Mouse (Mus musculus): ENCODE measurements around the gene Ccdc175.

Ccdc175 gene

GRCm38 (mm10) chr12:72184929-72185328 is at the start of gene Ccdc175:
Gene Ccdc175, minus strand, starts transcription at chr12:72185029.
- no peak for DNase-seq

GRCm38 (mm10) chr12:72234151-72234550 is 49.3 kb upstream of the Ccdc175 start:
- DNase-seq, result no peak

- DNase-seq, result no peak
Measured at GRCm38 (mm10) chr12:72232826-72233790, 48.3 kb upstream of the Ccdc175 start.

- DNase-seq, result no peak
Measured at GRCm38 (mm10) chr12:72232176-72232575, 47.3 kb upstream of the Ccdc175 start.

DNA sequence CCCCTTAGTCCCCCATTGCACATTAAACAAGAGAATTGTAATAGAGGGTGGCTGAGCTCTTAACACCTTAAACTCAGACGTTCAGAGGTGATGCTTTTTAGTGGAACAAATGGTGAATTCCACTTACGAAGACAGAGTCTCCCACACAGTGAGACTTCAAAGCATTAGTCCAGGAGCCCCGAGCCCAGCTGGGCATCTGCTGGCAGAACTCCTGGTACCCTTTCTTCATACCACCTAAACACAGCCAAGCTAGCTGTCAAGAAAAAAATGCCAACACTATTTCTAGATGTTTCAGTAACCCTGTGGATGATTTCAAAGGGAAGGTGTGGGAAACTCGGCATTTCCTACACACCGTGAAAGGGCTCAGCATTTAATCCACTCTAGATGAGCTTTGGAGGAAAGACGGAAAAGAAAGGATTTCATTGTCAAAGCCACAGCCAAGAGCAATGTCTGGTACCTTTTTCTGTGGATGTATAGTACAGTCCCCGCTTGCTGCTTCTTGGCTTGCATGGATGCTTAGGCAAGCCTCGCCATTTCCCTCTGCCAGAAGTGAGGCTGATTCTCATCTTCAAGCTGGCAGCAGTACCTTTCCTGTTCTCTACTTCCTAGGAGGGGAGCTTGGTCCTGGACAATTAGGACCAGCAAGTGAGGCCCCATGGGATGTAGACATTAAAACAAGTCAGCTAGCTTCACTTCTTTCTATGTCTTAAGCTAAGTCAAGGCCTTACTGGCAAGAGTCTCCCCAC is 44.8 kb upstream of the Ccdc175 start:
- DNase-seq, result no peak

GRCm38 (mm10) chr12:72227731-72228130 is 42.9 kb upstream of the Ccdc175 start:
- DNase-seq, result no peak

DNA sequence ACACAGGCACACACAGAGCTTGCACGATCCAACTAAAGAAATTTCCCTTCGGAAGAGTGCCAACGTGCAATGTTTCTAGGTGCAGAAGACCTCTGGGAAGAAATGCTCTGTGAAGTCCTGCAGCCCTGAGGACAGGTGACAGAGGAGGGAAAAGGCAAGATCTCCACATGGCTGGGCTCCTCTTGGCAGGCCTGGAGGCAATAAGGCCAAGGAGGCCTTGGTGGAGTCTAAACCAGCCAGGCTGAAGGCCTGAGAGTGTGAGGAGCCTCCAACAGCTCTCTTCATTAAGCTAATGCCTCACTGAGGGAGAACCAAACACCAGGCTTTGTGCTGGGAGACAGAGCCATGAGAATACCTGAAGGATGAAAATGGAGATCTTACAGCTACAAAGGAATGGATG is 40.5 kb upstream of the Ccdc175 start:
- no peak for DNase-seq

DNA sequence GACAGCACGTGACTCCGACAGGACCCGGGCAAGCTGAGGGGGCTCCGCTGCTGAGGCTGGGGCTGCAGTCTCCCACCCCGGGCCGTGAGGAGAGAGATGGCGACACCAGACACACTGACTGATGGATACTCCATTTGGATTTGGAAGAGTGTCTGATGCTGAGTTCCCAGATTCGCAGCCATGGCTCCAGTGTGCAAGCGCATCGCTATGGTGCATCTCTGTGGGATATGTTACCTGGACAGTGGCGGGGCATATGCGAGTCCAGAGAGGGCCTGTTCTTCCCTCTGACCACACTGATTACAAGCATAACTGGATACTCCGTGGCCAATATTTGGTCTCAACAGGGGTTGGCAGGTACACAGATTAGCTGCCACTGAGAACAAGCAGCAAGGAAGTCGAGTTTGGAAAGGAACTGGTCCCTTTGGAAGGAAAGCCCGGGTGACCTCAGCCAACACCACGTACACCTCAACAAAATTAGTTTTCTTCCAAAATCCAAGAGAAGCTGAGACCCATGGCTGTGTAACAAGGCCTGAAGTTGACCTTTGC is 38.8 kb upstream of the Ccdc175 start:
- DNase-seq, result no peak

DNA sequence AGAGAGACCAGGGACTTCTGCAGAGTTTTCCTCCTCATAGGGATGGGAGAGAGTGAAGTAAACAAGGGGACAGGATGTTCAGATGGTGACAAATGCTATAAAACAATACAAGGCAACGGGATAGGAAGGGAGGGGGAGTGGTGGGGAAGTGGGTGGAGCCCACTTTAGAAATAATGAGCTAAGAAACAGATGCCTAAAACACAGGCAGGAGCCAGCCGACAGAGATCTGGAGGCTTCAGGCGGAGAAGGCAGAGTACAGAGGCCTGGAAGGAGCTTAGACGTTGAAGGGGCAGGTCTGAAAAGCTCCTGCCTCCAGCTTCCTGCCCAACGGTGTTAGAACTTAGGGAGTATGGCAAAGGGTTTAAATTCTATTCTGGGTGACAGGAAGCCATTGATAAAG is 28.7 kb upstream of the Ccdc175 start:
- DNase-seq, result peak; percentile 9

- no peak for DNase-seq
Measured at GRCm38 (mm10) chr12:72200828-72201227, 16.0 kb upstream of the Ccdc175 start.

GRCm38 (mm10) chr12:72197925-72198486 is 13.2 kb upstream of the Ccdc175 start:
- peak; percentile 12 for DNase-seq

DNA sequence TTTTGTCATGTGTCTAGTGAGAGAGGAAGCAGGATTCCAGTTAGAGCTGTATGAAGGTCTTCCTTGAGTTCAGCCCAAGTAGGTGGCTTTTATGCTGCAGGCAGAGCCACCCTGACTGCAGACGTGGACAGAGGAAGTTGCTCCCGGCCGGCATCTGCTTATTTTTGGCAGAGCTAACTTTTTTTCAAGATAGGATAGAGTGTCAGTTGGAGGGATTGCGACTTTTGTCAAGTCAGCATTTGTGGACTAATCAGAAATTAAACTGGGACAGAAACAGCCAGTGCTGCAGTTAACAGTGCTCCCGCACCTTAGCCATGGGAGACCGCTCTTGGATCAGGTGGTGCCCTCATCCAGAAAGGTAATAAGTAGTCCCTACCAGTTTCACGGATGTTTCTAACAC is 12.6 kb upstream of the Ccdc175 start:
- DNase-seq, result no peak

GRCm38 (mm10) chr12:72179561-72179960 is 5.3 kb downstream of the Ccdc175 start:
- no peak for DNase-seq

- no peak for DNase-seq
Measured at GRCm38 (mm10) chr12:72178322-72178721, 6.5 kb downstream of the Ccdc175 start.

DNA sequence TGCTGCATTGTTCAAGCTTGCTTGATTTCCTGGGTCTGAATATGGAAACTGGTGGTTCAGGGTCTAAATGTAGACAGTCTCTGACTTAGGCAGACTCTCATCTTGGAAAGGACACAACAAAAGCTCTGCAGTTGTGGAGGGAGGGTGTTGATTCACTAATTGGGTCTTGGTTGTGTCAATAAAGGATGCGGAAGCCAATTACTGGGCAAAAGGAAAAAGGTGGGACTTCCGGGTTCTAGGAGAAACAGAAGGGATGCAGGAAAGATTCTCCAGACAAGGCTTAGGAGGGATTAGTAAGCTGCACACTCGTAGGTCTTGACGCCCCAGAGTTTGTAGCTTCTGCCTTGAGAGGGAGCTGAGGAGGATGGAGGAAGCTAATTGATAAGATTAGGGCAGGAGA is 26.4 kb downstream of the Ccdc175 start:
- no peak for DNase-seq

GRCm38 (mm10) chr12:72150786-72151185 is 34.0 kb downstream of the Ccdc175 start:
- DNase-seq, result no peak

DNA sequence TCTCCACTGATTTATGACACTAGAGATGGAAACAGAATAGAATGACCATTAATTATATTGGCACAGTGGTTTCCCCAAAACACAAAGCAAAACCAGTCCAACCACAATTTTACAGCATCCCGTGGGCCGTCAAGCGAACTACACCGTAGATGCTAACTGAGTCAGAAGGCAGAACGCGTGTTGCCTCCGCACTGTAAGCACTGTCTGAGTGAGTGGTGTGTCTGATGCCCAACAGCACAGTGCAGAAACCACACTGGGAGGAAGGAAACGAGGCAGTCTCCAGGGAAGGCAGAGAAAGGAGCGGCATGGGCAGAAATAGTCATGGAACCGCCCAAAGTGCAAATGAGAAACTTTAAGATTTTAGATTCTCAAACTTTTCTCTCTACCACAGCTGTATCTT is 55.6 kb downstream of the Ccdc175 start:
- no peak for DNase-seq

DNA sequence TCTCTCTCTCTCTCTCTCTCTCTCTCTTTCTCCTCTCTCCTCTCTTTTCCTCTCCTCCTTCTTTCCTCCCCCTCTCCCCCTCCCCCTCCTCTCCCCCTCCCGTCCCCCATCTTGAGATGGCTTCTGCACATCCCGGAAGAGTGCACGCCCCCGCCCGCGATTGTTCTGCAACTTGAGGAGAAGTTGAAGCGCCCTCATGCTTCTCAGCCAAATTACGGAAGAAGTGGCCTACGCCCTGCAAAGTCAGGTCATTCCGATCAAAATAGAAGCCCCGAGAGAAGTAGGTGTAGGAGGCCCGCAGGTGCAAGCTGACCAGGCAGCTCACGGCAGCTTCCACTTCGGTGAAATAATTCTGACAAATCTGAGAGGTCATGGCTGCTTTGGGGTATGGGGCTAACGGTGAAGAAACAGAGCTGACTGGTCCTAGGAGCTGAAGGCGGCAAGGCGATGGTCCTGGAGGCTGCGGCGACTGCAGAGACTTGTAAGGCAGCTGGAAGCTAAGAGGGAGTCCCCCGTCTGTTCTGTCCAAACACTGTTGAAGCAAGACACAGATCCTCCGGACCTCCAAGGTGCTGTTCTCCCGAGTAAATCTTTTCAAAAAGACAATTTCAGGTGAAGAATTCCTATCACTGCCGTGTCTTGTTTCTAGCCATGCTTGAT is 69.0 kb downstream of the Ccdc175 start:
- no peak for DNase-seq

DNA sequence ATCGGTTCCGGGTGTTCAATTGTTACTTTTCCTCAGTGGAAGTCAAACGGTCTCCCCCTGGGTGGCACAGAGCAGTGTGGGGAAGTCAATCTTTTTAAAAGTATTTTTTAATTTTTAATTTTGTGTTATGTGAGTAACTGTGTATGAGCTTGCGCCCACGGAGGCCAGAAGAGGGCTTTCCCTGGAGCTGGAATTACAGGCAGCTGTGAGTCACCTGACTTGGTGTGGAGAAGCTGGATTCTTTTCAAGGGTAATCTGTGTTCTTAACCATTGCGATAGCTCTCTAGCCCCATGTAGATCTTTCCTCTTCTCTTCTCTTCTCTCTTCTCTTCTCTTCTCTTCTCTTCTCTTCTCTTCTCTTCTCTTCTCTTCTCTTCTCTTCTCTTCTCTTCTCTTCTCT is 69.7 kb downstream of the Ccdc175 start:
- no peak for DNase-seq

DNA sequence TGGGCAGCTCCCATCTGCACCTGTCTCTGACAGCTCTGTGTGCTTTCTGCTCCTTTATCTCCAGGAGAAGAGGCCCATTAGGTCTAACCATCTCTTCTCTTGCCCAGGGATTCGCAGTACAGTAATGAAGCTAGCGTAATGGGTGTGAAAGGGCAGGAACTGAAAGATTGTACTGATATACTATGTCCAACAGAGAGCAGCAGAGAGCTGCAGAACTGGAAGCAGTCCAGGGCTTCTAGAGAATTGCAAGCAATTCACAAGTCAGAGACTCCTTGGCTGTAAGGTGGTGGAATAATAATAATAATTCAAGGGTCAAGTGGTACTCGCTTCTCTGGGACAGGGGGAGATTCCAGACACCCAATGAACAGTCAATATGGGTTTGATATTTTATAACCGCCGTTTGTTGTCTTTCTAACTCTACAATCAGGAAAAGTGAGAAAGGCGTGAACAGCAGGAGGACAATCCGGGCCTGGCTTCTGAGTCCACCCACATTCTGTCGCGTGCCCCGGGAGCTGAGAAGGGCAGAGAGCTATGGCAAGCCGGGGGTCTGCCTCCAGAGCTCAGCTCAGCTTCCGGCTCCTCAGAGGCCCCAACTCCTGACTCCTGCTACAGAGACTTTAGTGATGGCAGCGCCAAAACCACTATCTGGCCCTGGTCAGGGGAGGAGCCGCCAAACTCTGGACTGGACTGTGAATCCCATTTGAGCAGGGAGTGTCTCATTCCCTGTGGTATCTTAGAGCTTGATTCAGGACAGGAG is 80.1 kb downstream of the Ccdc175 start:
- DNase-seq, result peak; percentile 77

DNA sequence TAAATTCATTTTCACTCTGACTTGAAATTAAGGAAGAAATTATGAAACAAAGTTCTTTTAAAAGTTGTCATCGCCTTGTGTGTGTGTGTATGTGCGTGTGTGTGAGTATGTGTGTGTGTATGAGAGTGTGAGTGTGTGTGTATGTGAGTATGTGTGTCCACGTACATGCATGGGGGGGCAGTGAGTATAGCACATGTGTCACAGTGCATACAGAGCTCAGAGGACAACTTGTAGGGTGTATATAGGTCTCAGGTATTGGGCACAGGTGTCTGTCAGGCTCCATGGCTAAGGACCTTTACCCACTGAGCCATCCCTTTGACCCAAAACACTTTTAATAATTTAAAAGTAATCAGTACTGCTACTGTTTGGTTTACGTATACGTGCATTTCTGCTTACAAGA is 80.8 kb downstream of the Ccdc175 start:
- no peak for DNase-seq

DNA sequence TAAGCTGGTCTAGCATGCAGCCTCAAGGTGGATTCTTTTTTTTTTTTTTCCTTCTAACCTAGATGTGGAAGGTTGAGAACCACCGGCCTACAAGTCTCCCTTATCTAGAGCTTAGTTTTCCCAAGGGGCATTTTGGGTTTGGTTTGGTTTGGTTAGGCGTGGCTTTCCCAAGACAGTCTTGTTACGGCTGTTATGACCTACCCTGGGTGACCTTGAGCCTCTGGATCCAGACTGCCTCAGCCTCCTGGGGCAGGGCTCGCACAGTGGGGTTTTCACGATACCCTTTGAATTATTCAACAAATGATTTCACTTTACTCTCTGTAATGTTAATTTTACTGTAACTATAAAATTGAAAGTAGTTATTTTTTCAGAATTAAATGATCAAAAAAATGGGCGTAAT is 82.1 kb downstream of the Ccdc175 start:
- no peak for DNase-seq
